Mouse (Mus musculus) cerebellum, postnatal 4 days (tissue): ENCODE data around the gene Cerk.
"Not testable (repeated sequence)": the region's sequence is repeated elsewhere in the genome, so short reads cannot be mapped to it uniquely, and the experiment has no call there.

Experiments
- DNase-seq, 2 experiments: peaks; one replicate each; pipeline ENCODE4 v3.0.0; 2022; ENCODE audit warnings: low spot score in 2 of 2, mixed read lengths in 1 of 2

Gene Cerk

DNA sequence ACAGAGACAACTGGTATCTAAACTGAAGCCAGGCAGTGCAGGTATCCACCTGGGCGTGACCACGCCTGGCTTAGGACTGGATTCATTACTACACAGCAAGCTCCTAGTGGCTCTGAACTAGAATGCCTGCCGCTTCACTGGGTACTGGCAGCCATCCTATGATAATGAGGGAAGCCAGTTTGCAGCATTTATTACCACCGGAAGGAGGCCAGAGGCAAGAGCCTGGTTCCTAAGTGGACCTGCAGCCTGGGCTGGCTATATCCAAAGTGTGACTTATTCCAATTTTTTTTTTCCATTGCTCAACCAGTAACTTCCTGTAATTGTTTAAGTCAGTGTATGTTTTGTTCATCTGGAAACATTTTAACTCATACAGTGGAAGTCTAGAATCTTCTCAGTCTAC, 20.4 kb upstream of the Cerk start:
- no peak for DNase-seq

GRCm38 (mm10) chr15:86205300-86205699, 19.4 kb upstream of the Cerk start:
- DNase-seq = peak in 1 of 2 experiments; percentile 59

DNA sequence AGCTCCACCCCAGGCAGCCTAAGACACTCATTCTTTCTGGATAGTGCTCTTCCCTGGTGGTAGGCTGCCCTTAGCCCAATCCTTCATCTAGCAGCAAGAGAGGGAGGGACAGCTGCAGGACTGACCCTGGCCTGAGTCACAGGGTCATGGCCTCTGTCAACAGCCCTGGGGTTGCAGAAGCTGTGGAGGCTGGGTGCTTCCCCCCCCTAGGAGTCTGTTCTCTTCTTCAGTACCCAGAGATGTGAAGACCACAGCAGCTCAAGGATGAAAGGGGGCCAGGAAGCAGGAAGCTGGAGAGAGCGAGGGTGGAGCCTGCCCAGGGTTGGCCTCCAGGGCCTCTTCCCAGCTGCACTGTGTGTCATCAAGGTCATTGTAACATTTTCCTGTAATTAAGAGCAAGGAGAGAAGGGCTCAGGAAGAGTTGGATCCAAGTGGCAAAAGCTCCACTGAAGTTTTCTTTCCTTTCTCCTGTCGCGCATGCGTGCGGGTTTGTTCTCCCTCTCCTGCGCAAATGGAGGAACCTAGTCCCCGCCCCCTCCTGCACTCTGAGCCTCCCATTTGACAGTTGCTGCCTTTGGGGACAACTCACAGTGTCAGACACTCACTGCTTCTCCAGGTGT, 18.1 kb upstream of the Cerk start:
- no peak for DNase-seq

GRCm38 (mm10) chr15:86203292-86203793, 17.4 kb upstream of the Cerk start:
- no peak for DNase-seq

GRCm38 (mm10) chr15:86202640-86203039, 16.7 kb upstream of the Cerk start:
- no peak for DNase-seq

DNA sequence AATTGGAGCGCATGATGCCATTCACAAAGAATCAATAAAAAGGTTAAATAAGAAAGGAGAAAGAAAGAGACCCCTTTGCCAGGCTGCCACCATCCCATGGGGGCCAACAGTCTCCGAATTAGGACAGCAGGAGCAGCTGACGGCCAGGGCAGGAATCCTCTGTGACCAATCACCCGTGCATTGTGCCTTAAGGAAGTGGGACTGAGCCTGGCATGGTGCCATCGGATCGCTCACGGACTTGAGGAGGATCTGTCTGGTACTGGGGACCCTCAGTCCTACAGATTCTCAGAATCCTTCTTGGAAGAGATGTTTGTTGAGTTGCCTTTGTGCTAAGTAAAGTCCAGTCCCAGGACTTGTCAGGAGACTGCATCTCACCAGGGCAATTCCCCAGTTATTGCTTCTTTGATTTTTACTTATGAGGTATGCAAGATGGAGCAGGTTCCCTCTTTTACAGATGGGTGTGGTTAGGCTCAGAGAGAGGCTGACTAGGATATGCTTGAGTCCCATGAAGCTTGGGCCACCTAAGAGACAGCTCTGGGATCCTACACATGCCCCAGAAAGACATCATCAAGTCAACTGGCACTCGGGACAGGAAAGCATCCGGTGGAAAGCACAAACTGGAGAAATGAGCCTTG, 15.9 kb upstream of the Cerk start:
- DNase-seq = no peak

- no peak for DNase-seq
Measured at GRCm38 (mm10) chr15:86201095-86201494, 15.2 kb upstream of the Cerk start.

DNA sequence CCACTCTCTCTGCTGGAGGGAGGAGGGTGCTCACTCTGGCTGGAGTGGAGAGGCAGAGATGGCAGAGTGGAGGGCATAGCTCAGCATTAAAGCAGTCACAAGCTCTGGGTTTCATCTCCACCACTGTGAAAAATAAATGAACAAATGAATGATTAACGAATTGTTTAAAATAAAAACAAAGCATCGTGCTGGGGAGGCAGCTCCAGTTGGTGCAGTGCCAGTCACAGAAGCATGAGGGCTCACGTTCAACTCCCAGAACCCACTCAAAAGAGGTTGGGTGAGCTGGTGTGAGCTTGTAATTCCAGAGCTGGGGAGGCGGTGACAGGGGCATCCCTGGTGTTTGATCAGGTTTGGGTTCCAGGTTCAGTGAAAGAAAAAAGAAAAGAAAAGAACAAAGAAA, 14.2 kb upstream of the Cerk start:
- no peak for DNase-seq

GRCm38 (mm10) chr15:86199482-86199881, 13.5 kb upstream of the Cerk start:
- DNase-seq = no peak

GRCm38 (mm10) chr15:86199052-86199451, 13.1 kb upstream of the Cerk start:
- no peak for DNase-seq

- not testable (repeated sequence) for DNase-seq
Measured at GRCm38 (mm10) chr15:86194676-86195453, 8.9 kb upstream of the Cerk start.

- no peak for DNase-seq
Measured at GRCm38 (mm10) chr15:86191933-86192332, 6.0 kb upstream of the Cerk start.

GRCm38 (mm10) chr15:86191505-86191904, 5.6 kb upstream of the Cerk start:
- no peak for DNase-seq

DNA sequence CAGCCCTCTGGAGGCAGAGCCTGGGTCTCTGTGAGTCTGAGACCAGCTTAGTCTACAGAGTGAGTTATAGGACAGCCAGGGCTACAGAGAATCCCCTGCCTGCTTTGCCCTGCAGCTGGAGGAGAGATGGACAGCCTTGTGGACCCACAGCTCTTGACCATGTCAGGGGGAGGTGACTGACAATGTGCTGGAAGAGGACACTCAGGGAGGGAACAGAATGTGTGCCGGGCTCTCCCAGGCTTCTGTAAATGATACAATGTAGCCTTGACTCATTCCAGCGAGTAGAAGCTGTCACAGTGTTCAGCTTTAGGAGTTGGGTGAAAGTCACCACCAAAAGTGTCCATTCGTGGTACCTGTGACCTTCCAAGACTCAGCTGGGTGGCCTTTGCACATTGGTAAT, 4.4 kb upstream of the Cerk start:
- no peak for DNase-seq

DNA sequence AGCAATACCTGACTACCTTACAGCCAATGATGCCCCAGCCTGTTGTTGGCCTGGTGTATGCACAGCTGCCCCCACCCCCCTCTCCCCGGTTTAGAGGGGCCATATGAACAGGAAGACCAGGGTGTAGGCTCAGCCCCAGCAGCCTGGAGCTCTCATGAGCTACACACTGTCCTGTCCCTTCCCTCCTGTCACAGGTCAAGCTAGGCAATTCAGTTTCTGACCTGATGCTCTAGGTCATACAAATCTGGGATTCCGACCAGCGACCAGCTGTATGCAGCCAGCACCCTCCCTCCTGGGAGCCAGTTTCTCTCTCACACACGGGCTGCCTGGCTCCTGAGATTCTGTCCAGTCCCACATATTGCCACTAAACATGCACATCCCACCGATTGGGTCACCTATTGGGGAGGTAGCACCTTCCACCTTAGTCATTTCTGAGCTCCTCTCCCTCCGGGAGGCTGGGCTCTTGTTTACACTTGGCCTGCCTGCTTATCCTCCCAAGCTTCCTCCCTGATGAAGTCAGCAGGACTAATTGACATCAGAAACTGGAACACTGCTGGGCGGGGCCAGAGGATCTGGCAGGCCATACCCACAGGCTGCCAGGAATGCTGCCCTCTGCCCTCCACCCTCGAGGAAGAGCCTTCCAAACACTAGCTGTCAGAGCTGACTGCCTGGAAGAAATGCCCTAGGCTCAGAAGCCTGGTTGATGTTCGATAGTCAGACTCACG, 3.0 kb upstream of the Cerk start:
- DNase-seq = peak in 1 of 2 experiments; percentile 47

DNA sequence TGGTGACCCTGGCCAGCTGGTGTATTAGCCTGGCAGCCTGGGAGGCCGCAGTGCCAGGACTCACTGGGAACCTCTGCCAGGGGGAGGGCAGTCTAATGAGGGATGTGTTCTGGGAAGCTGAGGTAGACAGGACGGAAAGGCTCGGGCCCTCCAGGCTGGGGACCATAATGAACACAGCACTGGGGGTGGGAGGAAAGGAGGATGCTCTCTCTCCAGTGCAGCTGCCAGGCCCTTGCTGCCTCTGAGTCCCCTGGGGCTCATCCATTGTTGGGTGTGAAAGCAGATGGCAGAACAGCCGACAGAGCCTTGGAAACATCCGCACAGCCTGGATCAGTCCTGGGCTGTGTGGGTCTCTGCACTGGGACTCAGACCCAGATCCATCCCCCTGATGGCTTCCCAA, 2.2 kb upstream of the Cerk start:
- peak in 1 of 2 experiments; percentile 44 for DNase-seq

GRCm38 (mm10) chr15:86186686-86187085, 745 bp upstream of the Cerk start:
- DNase-seq = no peak

GRCm38 (mm10) chr15:86184851-86185688, 871 bp downstream of the Cerk start:
- peak in 1 of 2 experiments; percentile 49 for DNase-seq

DNA sequence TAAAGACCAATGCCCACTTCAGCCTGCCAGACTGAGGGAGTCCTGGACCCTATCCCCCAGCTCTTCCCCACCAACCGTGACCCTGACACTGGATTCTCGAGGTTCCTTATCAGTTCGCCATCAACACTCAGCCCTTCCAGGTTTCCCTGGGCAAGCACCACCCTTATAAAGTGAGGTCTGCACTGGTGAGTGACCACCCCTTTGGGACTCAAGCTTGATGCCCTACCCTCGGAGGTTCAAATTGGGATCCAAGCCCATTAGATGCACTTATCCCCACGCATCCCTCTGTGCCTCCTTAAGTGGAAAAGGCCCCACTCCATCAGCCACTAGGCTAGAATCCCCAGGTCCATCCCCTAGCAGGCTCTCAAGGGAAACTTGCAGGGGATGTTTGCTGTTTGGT, 1.9 kb downstream of the Cerk start:
- no peak for DNase-seq

DNA sequence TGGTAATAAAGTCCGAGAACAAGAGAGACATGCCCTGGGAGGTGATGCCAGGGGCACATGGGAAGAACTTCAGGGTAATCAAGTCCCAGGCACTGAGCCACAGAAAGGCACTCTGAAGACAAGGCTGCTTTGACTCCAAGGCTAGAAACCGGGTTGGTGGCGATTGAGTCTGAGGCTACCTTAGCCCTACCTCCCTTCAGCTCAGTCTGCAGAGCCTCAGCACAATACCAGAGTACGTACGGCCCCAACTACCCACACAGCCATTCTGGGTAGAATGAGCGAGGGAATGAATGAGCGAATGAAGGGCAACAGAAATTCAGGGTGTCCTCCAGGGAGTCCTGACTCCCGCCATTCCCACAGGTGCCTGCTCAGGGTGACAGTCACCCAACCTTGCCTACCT, 2.5 kb downstream of the Cerk start:
- DNase-seq = no peak

DNA sequence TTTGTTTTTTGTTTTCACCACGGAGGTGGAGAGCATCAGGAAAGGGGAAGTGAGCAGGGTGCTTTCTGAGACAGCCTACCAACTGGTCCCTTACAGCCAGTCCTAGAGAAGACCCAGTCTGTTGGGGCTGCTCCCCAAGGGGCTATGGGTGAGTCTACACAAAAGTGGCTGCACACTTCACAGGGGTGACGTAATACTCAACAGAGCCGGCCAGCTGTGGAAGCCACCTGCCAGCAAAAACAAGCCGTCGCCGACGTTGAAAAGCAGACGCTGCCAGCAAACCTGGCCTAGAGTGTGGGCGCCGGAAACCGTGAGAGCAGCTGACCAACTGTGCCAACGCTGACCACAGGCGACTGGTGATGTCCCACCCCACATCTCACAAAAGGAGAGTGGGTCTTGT, 3.3 kb downstream of the Cerk start:
- DNase-seq = no peak
